In the genomic region with DNA sequence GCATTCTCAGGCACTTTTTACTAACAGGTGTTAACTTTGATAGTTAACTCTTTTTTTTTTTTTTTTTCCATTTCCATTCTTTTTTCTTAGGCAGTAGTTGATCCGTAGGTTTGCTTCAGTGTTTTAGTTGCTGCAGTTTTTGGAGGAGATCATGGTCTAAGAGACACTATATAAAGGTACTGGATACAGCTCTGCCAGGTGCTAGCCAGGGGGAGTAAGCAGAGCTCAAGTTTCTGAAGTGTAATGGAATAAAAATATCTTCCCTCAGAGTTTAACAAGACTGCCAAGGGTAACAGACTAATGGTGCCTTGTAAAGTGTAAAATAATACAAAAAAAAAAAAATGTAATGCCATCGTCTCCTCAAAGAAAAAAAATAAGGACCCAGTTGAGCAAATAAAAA, we compare ENCODE assay signal across 27 mouse cellular contexts.
"Had no signal": no experiment of that assay in that cellular context is flagged by ENCODE, and none has a peak within 500 bp of the region (broad histone marks: within the 10 kb centered on the region; RNA-seq: fewer than 3 reads in every experiment).

No protein-coding gene starts in this region.

- H3K36me3 ChIP-seq: embryonic facial prominence, embryonic 10.5 days; embryonic facial prominence, embryonic 12.5 days; embryonic facial prominence, embryonic 13.5 days; embryonic facial prominence, embryonic 15.5 days; forebrain, embryonic 10.5 days; forebrain, embryonic 12.5 days; forebrain, embryonic 15.5 days; heart, embryonic 10.5 days had no signal

- DNase-seq: cerebellum, adult 18-20 months; cerebellum, adult 2 months; cerebellum, adult 8-10 months; cerebellum, adult 9-10 months; cerebellum, adult 9-11 months; cerebellum, postnatal 10 days; cerebellum, postnatal 14 days; cerebellum, postnatal 25 days; cerebellum, postnatal 36 days; embryo, embryonic 11 days; forebrain, postnatal 0 days; gastrocnemius, postnatal 10 days; gastrocnemius, postnatal 36 days; heart, adult 18-20 months; heart, adult 2 months had no signal

- H3K4me1 ChIP-seq: embryonic facial prominence, embryonic 10.5 days; embryonic facial prominence, embryonic 12.5 days; embryonic facial prominence, embryonic 13.5 days; embryonic facial prominence, embryonic 15.5 days; forebrain, embryonic 10.5 days; forebrain, embryonic 12.5 days; forebrain, embryonic 13.5 days; forebrain, embryonic 15.5 days had no signal

- H3K9me3 ChIP-seq: embryonic facial prominence, embryonic 10.5 days; embryonic facial prominence, embryonic 12.5 days; embryonic facial prominence, embryonic 13.5 days; embryonic facial prominence, embryonic 15.5 days; forebrain, embryonic 10.5 days; forebrain, embryonic 12.5 days; forebrain, embryonic 13.5 days; forebrain, embryonic 15.5 days; heart, embryonic 10.5 days had no signal

- H3K27me3 ChIP-seq: embryonic facial prominence, embryonic 12.5 days; embryonic facial prominence, embryonic 13.5 days; embryonic facial prominence, embryonic 15.5 days; forebrain, embryonic 12.5 days; forebrain, embryonic 13.5 days; forebrain, embryonic 15.5 days had no signal

- H3K27ac ChIP-seq: embryonic facial prominence, embryonic 10.5 days; embryonic facial prominence, embryonic 12.5 days; embryonic facial prominence, embryonic 13.5 days; embryonic facial prominence, embryonic 15.5 days; forebrain, embryonic 10.5 days; forebrain, embryonic 12.5 days; forebrain, embryonic 13.5 days; forebrain, embryonic 15.5 days; heart, adult 2 months had no signal

- H3K4me2 ChIP-seq: embryonic facial prominence, embryonic 12.5 days; embryonic facial prominence, embryonic 13.5 days; embryonic facial prominence, embryonic 15.5 days; forebrain, embryonic 12.5 days; forebrain, embryonic 13.5 days; forebrain, embryonic 15.5 days had no signal

- ATAC-seq: forebrain, embryonic 13.5 days; forebrain, embryonic 14.5 days; forebrain, embryonic 15.5 days; forebrain, embryonic 16.5 days; forebrain, postnatal 0 days had no signal

- H3K4me3 ChIP-seq: embryonic facial prominence, embryonic 10.5 days; embryonic facial prominence, embryonic 12.5 days; embryonic facial prominence, embryonic 13.5 days; embryonic facial prominence, embryonic 15.5 days; erythroblast, embryonic 14.5 days; forebrain, embryonic 10.5 days; forebrain, embryonic 12.5 days; forebrain, embryonic 13.5 days; forebrain, embryonic 15.5 days; heart, adult 2 months; heart, embryonic 10.5 days had no signal

- H3K9ac ChIP-seq: embryonic facial prominence, embryonic 12.5 days; embryonic facial prominence, embryonic 13.5 days; embryonic facial prominence, embryonic 15.5 days; forebrain, embryonic 12.5 days; forebrain, embryonic 13.5 days; forebrain, embryonic 15.5 days; forebrain, postnatal 0 days had no signal
